ENCODE assay signal across 8 mouse cellular contexts in genomic region chr10:80147719-80148601, GRCm38 (mm10). TPM values are rescaled to one million over a fixed set of nuclear protein-coding genes. Genes with fewer than 3 reads are reported as not detected.
DNase-seq lines count a peak whose midpoint lies in the region; ATAC-seq and TF ChIP-seq lines count a peak whose summit lies in the region.

Midn (plus strand) TSS chr10:80148272.

- TF ChIP-seq CTCF in left cerebral cortex, adult 2 months (IDR thresholded peaks at IDR 0.05): peak; percentile 57

- WGBS in hindbrain, embryonic 15.5 days: 1% methylated on average over 39 of the region's 42 CpGs

- H3K4me1 ChIP-seq in hindbrain, embryonic 15.5 days (replicated peaks): peaks cover 48% of the 10 kb centered on the region

- H3K36me3 ChIP-seq in hindbrain, embryonic 15.5 days: peaks cover 16% of the 10 kb centered on the region

- peak; percentile 59 for DNase-seq in T-cell, adult 2 months (ENCODE audit: low spot score)
- peak; percentile 86 to 87 for DNase-seq in cerebellum, postnatal 10 days
- DNase-seq in gastrocnemius, adult 8-10 months (ENCODE audit: low spot score in 2 of 2): peak; percentile 80 to 83
- DNase-seq in left cerebral cortex, adult 2 months (ENCODE audit: extremely low spot score in 1 of 2, low spot score in 2 of 2): peak; percentile 75 to 77
- DNase-seq in lung, postnatal 4 days: peak; percentile 90 to 92
- peak; percentile 73 for DNase-seq in right cerebral cortex, postnatal 14 days
- peak; percentile 94 for DNase-seq in yolk sac, embryonic 10.5 days (ENCODE audit: low spot score)

- H3K9ac ChIP-seq in hindbrain, embryonic 15.5 days: peak within 1 kb of the TSS; percentile 97

- H3K9me3 ChIP-seq in hindbrain, embryonic 15.5 days: no peaks in the 10 kb centered on the region

- peak within 1 kb of the TSS; percentile 96 for H3K4me2 ChIP-seq in hindbrain, embryonic 15.5 days

- intact Hi-C loops in left cerebral cortex, adult 2 months (cut with DNase I): no loop called here

- peak; percentile 36 for ATAC-seq in hindbrain, embryonic 15.5 days (ENCODE audit: low FRiP score, low read depth)

- H3K27ac ChIP-seq in hindbrain, embryonic 15.5 days (replicated peaks): peak within 1 kb of the TSS; percentile 100
- peak within 1 kb of the TSS; percentile 100 for H3K27ac ChIP-seq in left cerebral cortex, adult 2 months

- peak within 1 kb of the TSS; percentile 87 for H3K4me3 ChIP-seq in hindbrain, embryonic 15.5 days
- peak within 1 kb of the TSS; percentile 95 for H3K4me3 ChIP-seq in left cerebral cortex, adult 2 months

- no peaks in the 10 kb centered on the region for H3K27me3 ChIP-seq in hindbrain, embryonic 15.5 days

RNA-seq across cellular contexts. Expression of gene Midn, which starts in this region (rescaled TPM):
- total RNA-seq in gastrocnemius, adult 8-10 months (2022): 10 to 100 TPM; 20.8 to 36.0 (median 29.5) TPM
- polyA plus RNA-seq in hindbrain, embryonic 15.5 days (2015; fragmentation: Nextera tagmentation; extraction: Ambion mirVana): 22.6 and 26.0 TPM in 2 replicates
- 100 to 1,000 TPM in 1 of 2 experiments, 10 to 100 TPM in 1; 80.7 to 127 TPM for total RNA-seq in left cerebral cortex, adult 2 months (2021)

Comparison
In these comparisons a context has a peak if more than half of its experiments do, and no peak if none do; other contexts are left out.
1. Peak in every context shown above with its lines: DNase-seq, ATAC-seq, H3K4me3 ChIP-seq and H3K27ac ChIP-seq.